Mouse (Mus musculus): ENCODE measurements at regions not wholly inside any gene's neighbourhood (a gene's known extent, or its start where the extent isn't known, plus 50 kb on each side); places are given as distances from the start of the nearest gene placed in this dataset.

GRCm38 (mm10) chr9:91135107-91135506, 227.1 kb upstream of the Zic4 start:
- DNase-seq (ENCODE audit: low spot score): no peak

GRCm38 (mm10) chr9:91140651-91141050, 221.6 kb upstream of the Zic4 start:
- no peak for DNase-seq (ENCODE audit: low spot score)

- no peak for DNase-seq (ENCODE audit: low spot score)
Observed at GRCm38 (mm10) chr9:91151893-91152292, 210.3 kb upstream of the Zic4 start.

- no peak for DNase-seq (ENCODE audit: low spot score)
Observed at GRCm38 (mm10) chr9:91159311-91159710, 202.9 kb upstream of the Zic4 start.

GRCm38 (mm10) chr9:91167871-91168270, 194.3 kb upstream of the Zic4 start:
- no peak for DNase-seq (ENCODE audit: low spot score)

GRCm38 (mm10) chr9:91193221-91193620, 169.0 kb upstream of the Zic4 start:
- DNase-seq (ENCODE audit: low spot score): no peak

- DNase-seq (ENCODE audit: low spot score): no peak
Observed at GRCm38 (mm10) chr9:91193954-91194353, 168.3 kb upstream of the Zic4 start.

GRCm38 (mm10) chr9:91207281-91207680, 154.9 kb upstream of the Zic4 start:
- peak; percentile 7 for DNase-seq (ENCODE audit: low spot score)

- DNase-seq (ENCODE audit: low spot score): no peak
Observed at GRCm38 (mm10) chr9:91227673-91228440, 134.4 kb upstream of the Zic4 start.

- no peak for DNase-seq (ENCODE audit: low spot score)
Observed at GRCm38 (mm10) chr9:91228525-91228924, 133.7 kb upstream of the Zic4 start.

- no peak for DNase-seq (ENCODE audit: low spot score)
Observed at GRCm38 (mm10) chr9:91253886-91254285, 108.3 kb upstream of the Zic4 start.

- DNase-seq (ENCODE audit: low spot score): peak; percentile 9
Observed at GRCm38 (mm10) chr9:91291340-91291739, 70.9 kb upstream of the Zic4 start.

Measured in embryo, embryonic 10 days (tissue).